Mouse (Mus musculus) adrenal gland, postnatal 14 days (tissue): ENCODE measurements around the gene AL731706.1. TPM values are rescaled to one million over a fixed set of nuclear protein-coding genes. Genes with fewer than 3 reads are reported as not detected.
A peak's percentile ranks its signal among the peaks of the same experiment; 100 is the strongest.
"Not testable (repeated sequence)": the region's sequence is repeated elsewhere in the genome, so short reads cannot be mapped to it uniquely, and the experiment has no call there.

ENCODE experiments used
- DNase-seq: peaks from one replicate; pipeline ENCODE4 v3.0.0; 2021; ENCODE audit warnings: mixed read lengths
- long read RNA-seq, 2 experiments: library from polyadenylated mRNA; stranded (forward); transcript quantifications; one replicate each; pipeline ENCODE4 v2.0.0; 2021
- total RNA-seq: library from RNA; stranded (reverse); gene quantifications from 2 replicates; pipeline ENCODE4 v1.2.3, GENCODE M21; 2021

AL731706.1 gene
- total RNA-seq, result 10.9 and 16.1 TPM in 2 replicates
- long read RNA-seq, experiment 1, transcript AL731706.1-201 (3 exons, 944 nt), result major isoform, 38 of 38 reads
- long read RNA-seq, experiment 1, partial matches to known transcripts, result 0 of 38 reads
- long read RNA-seq, experiment 1, other reads (novel, unspliced or antisense), result 0 of 38 reads
- long read RNA-seq, experiment 2, transcript AL731706.1-201 (3 exons, 944 nt), result major isoform, 58 of 58 reads
- long read RNA-seq, experiment 2, partial matches to known transcripts, result 0 of 58 reads
- long read RNA-seq, experiment 2, other reads (novel, unspliced or antisense), result 0 of 58 reads

DNA sequence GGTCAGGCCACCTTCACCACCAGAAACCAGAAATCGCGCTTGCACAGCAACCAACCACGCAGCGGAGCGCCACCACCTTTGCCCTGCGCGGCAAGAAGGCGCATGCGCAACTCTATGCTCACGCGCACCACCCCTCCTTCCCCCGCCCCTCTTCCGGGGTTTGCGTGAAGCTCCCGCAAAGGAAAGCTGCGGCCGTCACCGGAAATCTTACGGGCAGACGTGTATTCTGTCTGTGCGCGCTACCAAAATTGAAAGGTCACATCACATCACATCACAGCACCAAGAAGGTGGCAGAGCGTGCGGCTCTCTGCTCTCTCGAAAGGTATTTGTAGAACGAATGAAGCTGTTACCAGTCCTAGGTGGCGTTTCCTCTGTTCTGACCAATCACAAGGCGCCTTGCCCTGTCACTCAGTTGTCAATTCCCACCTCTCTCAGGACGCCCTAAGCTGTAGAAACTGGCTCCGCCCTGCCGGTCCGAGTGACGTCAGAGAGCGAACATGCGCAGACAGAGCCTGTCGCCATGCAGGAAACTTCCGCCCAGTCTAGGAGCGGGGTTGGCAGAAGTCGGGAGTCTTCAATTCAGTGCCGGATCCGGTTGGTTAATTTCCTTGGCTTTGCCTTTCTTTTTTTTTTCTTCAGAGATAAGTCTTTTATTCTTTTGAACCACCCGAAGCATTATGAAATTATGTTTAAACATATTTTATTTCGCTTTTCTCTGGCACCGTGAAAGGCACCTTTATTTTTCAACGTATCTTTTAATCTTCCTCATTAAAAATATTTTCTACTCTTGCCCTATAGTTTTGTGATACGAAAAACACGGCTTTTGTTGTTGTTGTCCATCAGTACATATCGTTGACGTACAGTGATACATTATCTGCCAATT lies at the start of gene AL731706.1, which contains the start of the genes Slx4ip and Mkks:
Gene AL731706.1 (minus strand): TSS at position 322 of the 883 bp plus-strand sequence.
Gene Slx4ip (plus strand): TSS at position 151 of the 883 bp plus-strand sequence.
Gene Mkks (minus strand): TSS at position 322 of the 883 bp plus-strand sequence.
- DNase-seq, result peak; percentile 99

DNA sequence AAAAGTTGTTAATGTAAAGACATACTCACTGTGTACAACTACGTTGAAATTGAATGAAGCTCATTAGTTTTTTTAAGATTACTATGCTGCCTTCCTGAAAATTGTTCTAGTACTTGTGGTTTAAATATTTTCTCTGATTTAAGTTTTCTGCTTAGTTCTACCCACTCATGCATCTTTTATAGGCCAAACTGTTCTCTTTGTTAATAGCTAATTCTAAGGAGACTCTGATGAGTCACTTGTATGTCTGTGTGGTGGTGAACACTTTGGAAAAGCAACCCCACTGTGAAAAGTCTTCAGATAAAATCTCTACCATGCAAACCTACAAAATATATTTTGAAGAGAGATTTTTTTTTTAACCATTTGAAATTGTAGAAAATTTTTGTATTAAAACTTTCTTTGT lies 47.1 kb upstream of the AL731706.1 start:
- no peak for DNase-seq

DNA sequence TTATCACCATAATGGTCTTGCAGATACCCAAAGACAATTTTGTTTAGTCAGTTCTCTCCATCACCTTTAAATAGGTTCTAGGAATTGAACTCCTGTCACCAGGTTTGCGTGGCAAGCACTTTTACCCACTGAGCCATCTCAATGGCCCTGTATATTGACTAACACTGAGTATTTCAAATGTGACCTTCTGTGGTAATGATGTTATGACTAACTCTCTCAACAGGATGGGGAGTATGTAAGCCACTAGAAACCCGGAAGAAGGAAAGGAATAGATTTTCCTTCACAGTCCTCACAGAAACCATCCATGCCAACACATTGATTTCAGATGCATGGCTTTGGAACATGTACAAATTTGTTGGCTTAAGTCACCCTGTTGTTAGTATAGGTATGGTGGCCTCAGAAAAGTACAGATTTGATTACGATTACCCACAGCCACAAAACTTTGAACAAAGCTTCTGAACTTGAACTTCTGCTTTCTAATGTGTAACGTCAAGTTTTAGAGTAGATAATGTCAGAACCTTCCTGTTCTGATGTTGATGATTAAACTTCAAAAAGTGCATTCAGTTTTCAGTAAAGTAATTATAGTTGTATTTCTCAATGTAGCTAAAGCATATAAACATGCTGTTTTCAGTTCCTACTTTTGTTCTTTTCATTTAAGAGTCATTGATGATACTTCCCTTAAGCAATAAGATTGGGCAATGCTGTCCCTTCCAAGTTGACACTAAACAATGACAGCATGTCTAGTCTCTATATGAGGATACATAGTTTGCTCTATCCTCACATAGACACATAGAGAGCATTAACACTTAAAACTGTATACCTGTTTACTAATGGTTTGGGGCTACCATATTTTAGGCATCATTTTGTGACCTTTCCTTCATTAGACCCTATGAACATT lies 45.5 kb upstream of the AL731706.1 start:
- no peak for DNase-seq

DNA sequence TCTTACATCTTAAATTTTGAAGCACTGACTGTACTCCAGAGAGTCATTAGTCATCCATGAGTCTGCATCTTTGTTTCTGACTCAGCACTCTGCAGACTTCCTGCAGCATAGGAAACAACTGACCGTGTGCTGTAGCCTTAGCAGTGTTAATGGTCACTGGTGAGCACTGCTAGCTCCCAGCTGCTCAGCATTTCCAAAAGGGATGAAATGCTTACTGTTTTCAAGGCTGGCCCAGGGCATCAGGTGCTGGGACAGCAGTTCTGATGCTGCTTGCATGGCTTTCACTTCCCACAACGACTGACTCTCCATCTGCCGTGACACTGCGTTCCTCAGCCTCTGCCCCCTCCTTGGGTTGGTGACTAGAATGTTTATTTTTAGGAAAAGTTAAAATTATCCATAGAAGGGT lies 29.8 kb upstream of the AL731706.1 start:
- peak; percentile 27 for DNase-seq

DNA sequence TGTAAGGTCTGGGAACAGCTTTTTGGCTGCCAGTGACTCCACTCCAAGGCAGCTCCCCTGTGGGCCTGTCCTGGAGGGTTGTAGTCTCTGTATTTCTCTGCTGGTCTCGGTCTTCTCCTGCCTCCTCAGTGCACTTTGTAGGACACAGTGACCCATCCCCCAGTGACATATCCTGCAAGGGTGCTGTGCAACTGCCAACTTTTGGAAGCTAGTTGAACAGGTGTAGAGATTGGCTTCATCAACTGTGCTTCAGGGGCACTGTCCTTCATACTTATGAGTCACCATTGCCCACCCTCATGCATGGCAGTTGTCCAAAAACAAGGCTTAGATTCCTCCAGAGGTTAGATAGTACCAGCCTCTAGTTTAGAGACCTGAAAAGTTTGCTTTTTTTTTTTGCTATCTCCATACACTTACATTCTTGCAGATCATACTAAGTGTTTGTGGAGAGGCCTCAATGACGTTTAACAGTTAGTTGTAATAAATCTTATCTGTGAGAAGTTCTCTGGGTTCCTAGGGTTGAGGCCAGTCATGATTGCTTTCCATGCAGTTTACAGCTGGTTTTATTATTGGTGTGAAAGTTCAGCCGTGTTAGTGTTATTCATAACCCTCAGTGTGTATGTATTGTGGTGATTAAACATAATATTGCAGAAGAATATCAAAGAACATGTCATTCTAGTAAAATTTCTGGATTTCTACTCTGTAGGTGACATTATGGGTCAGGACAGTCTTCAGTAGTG lies 29.2 kb upstream of the AL731706.1 start:
- DNase-seq, result peak; percentile 10

DNA sequence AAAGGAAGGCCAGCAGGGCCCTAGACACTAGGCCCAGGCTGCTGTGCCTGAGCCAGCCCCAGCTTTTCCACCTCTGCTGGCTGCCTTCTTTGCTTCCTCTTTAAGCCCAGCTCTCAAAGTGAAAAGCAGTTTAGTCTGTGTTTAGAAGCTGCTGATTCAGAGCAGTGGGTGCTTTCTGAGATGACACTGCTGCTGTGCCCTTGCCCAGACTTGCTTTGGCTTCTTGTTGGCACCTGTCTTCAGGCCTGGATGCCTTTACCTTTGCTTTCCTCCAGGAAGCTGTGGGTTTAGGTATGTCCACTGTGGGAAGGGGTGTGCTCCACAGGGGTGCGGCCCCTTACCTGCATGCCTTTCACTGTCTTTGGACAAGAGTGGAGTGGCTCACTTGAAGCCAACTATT lies 28.2 kb upstream of the AL731706.1 start:
- no peak for DNase-seq

DNA sequence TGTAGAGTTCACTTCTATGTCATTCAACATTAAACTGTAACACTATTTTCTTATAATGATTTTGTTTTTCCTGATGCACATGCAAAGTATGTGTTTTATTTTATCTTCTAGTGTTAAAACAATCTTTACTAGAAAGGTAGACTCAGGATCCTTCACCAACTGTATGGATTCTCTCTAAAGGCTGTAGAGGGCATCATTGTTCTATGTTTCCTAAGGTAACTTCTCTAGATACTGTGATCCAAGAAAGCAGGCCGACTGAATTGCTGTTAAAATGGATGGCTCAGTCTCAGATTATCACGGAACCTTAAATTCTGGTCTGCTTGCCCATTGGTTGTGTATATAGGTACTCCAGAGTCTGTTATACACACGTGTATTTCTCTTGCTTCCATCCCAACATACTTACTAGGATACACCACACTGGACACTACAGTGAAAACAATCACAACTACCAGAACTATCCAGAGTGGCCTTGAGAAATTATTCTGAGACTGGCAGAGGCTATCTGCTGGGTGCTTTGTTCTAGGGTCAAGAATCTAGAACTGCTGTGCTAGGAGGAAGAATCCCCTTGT lies 23.2 kb upstream of the AL731706.1 start:
- no peak for DNase-seq

DNA sequence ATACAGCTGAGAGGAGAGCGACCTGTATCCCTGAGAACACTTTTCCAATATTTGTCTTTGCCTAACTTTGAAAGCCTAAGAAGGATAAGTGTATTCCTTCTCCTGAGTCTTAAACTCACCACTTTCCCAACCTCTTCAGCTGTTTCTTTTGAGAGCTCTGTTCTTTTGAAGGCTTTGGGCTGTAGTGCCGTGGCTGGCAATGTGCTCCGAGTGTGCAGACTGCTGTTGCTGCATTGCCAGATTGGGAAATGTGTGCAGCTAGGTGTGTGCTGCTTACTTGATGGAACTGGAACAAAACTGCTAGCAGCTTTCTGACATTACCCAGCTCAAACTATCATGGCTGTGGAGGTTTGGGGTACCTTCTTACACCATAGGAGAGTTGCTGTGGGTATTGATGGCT lies 21.8 kb upstream of the AL731706.1 start:
- no peak for DNase-seq

DNA sequence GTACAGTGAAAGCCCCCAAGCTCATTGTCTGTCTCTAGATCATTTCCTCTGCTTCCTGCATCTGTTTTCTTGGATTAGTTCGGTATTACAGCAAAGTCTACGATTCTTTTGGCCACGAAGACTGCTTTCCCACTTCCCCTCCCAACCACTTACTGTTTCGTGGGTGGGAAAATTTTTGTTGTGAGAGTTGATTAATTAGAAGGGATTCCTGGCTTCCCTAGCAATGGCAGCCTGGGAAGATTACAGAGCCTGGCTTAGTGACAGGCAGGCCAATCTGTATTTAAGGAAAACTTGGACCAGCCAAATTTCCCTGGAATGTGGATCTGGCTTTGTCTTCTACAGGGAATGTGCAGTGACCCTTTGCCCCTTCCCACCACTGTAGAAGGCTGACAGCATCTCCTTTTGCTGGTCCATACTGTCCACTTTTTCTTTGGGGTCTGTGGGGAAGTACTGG lies 20.8 kb upstream of the AL731706.1 start:
- no peak for DNase-seq

DNA sequence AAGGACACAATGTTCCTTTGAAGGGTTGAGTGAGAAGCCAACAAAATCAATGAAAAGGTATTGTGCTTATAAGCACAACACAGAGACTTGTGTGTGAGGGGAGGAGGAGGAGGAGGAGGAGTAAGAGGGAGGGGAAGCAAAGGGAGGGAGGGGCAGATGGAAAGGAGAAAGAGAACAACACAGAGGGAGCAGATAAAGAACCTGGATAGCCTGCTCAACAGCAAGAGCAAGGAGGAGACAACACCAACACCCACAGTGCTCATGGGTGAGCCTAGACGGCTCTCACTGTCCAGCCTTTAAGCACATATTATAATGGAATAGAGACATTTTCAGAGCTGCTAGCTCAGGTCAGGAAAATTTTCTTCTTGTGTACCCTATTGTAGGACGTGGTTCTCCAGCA lies 18.1 kb upstream of the AL731706.1 start:
- DNase-seq, result no peak

DNA sequence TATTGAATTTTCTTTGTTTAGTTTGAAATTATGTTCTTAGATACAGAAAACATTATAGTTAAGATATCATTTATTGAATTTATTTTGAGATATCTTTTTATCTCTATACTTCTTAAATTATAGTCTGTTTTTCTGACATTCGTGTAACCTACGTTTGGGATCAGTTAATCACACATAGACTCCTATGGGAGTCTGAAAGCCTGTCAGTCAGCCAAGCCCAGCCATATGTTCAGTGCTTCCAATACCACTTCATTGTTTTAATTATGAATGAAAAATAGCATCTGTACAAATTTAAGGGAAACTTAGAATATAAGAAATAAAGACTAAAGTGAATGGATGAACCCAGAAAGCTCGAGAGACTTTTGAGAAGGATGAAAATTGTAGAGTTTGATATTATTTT lies 17.4 kb upstream of the AL731706.1 start:
- DNase-seq, result no peak

DNA sequence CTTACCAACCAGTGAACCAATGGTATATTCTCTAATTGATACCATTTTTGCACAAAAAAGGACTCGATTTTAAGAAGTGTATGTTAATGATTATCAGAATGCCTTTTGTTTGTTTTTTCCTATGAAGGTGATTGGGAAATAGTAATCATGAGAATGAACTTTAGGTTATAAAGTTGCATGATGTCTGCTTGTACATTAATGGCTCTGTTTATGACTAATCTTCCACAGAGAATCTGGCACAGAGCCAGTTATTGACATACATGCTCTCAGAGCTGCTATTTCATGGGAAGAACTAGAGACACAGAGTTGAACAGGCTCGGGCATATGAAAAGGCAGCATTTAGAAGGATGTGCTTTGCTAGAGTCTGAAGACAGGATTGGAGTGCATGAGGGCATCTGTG lies 4.9 kb upstream of the AL731706.1 start:
- DNase-seq, result no peak

DNA sequence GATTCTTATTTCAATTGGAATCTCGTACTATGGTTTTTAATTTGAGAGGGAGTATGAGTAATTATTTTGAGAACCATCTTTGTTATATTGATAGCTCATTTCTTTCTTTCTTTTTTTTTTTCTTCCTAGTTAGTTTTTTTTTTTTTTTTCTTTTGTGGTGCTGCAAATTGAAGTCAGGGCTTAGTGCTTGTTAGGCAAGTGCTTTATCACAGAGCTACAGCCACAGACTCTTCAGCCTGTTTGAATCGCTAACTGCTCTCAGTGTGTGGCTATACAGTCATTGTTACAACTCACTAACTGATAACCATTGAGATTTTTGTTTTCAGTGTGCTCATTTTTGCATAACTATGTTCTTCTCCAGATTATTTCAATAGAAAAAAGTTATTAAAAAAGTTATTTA lies 3.3 kb upstream of the AL731706.1 start:
- DNase-seq, result no peak

DNA sequence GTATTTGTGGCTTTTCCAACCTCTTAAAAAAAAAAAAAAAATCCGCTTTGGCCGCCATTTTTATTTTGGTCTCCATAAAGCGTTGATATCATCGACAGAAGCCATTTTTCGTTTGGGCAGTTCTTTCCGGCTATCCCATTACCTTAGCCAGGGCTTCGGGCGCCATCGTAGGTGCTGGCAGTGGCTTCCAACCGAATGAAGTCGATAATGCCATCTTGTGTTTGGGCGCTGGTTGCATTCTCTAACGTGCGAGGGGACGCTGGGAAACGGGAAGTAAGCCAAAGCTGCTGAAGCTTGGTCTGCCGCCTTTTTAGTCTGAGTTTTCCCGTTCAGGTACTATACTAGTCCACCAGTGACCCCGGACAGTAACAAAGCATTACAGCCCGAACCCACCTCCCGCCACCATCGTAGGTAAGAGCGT lies 772 bp upstream of the AL731706.1 start:
- DNase-seq, result peak; percentile 95

DNA sequence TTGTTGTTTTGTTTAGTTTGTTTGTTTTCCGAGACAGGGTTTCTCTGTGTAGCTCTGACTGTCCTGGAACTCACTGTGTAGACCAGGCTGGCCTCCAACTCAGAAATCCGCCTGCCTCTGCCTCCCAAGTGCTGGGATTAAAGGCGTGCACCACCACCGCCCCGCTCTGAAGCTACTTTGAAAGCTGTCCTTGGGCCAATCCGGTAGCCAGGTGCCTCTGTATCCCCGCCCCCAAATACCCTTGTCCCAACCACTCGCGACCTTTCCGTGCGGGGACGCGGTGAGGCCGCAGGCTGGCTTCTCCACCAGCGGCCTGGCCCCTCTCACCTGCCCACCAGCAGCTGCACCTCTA lies 497 bp downstream of the AL731706.1 start:
- DNase-seq, result not testable (repeated sequence)

DNA sequence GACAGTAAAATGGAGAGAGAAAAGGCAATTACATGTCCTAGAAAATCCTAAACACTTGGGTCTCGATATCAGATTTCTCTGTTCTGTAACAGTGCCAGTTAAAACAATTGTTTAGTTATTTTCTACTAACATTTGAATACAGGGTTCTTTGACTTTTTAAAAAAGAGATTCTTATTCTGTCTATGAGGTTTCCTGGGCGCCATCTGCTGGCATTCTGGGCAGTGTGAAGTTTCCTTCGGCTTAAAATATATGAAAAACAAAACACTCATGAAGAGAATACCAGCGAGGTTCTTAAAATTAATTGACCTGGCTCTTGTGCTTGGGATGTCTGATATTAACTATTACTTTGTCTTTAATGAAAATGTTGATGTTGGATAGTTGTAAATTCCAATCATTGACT lies 4.3 kb downstream of the AL731706.1 start:
- peak; percentile 52 for DNase-seq

DNA sequence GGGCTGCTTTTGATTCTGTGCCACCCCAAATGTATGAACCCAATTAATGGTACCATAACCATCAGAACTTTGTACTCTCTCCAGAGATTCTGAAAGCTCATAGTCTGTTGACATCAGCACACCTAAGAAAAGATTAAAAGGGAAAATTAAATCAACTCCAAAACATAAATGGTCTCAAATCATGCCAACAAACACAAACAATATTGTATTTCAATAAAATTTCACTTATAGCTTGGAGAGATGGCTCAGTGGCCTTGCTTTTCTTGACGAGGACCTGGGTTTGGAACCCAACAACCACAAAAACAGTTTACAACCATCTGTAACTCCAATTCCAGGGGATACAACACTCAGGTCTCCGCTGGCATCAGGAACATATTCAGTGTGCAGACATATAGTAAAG lies 5.6 kb downstream of the AL731706.1 start, which contains the start of gene AL731706.2:
Gene AL731706.2 (minus strand): TSS at position 101 of the 400 bp plus-strand sequence.
- DNase-seq, result no peak

DNA sequence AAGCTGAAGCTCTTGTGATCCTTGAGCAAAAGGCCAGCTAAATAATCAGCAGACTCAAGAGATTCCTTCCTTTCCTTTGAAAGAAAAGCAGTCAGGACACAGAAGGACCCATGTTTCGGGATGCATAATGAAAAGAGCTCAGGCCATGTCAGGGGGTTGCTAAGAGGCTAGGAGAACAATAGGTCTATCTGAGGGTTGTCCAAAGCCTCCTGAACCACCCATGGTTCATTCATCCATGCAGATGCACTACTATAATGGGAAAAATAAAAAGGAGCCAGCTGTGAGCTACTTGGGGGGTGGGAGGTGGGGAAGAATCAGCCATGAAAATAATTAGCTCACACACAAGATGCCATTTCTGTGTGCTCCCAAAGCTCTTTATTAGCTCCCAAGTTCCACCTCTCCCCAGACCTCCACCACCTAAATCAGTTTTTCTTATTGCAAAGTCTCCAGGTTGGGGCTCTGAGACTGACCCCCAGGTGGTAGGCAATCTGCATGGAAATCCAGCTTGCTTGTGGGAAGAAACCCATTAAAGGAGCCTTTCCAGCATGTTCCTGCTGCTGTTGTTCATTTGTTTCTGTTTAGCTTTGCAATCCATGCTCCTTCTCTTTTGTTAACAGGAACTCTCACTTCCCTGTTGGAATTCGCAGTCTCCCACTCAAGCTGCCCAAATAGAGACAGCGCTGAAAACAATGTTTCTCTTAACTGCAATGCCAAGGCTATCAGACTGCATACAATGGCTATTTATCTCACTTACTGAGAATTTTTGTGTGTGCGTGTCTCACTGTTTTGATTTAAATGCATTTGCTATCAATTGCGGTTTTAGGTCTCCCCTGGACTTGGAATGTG lies 36.4 kb downstream of the AL731706.1 start:
- no peak for DNase-seq

DNA sequence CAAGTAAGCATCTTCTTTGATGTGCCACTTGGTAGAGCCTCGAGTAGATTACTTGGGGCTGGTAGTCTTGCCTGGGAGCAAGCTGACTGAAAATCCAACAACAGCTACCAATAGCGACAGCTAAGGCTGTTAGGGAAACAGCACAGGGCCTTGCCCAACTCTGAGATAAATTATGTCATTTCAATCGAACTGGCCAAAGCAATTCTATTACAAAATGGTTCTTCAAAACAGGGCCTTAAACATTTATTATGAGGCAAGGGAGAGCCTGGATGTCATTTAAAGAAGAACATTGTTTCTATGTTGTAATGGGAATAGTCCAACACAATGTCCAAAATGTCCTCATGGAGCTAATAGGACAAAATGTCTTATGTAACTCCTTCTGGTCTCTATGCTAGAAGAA lies 40.8 kb downstream of the AL731706.1 start:
- DNase-seq, result no peak

DNA sequence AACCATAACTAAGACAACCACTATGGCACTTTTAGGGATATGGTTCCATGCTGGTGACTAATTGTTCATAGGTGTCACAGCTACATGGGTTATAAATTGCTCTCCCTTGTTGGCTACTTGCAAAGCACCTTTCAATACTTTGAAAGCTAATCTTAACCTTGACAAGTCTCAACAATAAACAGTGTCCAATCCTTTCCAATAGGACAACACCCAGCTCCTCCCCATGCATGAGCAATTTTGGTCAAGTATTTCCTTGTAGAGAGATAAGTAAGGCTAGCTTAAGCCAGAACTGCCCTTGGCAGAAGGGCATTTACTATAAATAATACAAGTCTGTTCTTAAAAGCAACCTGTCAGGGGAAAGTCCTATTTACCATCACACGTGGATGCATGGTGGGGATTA lies 53.2 kb downstream of the AL731706.1 start:
- DNase-seq, result no peak
